Mouse (Mus musculus): ENCODE results near the gene Il34.

The Il34 gene

DNA sequence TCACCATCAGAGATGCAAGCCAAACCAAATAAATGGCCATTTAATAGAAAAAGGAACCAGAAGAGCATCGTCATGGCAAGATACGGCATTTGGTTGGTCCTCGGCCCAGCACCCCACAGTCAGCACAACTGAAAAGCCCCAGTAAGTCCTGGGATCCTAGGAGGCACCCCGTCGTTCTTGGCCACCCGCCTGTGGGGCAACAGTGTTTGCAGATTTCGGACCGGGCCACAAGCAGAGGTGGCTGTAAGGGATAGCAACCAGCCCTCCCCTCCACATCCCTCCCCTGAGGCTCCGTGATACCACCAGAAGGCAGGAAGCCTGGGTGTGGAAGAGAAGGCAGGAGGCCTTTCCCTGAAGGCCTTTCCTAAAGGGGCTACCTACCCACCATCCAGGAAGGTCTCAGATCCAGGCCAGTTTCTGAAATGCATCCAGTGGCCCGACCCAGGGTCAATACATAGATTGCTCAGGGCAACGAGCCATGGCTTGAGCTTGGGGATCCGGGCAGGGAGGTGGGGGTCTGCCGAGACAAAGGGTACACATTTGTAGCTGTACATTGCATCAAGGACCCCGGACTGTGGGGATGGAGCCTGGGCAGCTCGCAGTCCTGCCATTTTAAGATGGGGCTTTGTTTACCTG lies 63.8 kb downstream of the Il34 start:
- no peak for DNase-seq (ENCODE audit: low read depth in 2 of 2, low spot score in 2 of 2)

DNA sequence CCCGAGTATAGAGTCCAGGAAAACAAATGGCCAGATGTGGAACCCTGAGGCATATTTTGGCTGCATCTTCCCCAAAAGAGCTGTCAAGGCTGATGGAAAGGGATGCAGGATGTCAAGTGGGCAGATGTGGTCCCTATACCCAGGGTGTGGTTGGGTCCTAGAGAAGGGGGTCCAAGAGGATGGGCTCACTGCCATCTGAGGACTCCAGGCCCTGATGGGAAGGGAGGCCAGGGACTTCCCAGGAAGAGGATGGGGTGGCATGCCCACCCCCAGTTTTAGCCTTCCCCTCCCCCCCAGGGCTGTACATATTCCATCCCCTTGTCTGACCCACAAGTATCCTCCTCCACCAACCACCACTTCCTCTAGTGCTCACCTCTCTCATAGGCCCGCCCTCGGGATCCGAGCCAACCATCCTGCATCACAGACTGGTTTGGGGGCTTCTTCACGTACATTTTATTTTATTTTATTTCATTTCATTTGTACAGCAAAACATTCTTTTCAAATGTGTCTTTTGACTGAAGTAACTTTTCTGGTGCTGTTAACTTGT lies 65.0 kb downstream of the Il34 start:
- no peak for DNase-seq (ENCODE audit: low read depth in 2 of 2, low spot score in 2 of 2)

DNA sequence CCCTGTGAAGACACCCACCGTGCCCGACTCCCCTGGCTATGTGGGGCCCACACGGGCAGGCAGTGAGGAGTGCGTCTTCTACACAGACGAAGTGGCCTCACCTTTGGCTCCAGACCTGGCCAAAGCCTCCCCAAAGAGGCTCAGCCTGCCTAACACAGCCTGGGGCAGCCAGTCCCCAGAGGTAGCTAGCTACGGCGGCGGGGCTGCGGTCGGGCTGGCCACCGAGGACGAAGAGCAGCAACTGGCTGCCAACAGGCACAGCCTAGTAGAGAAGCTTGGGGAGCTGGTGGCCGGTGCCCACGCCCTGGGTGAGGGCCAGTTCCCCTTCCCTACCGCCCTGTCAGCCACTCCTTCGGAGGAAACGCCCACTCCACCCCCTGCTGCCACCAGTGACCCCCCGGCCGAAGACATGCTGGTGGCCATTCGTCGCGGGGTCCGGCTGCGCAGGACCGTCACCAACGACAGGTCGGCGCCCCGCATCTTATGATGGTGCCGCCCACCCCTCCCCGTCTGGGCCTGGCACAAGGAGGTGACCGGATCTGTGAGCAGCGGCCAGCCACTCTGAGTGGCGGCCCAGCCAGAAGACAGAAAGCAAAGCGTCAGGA lies 67.0 kb downstream of the Il34 start:
- no peak for DNase-seq (ENCODE audit: low read depth in 2 of 2, low spot score in 2 of 2)

DNA sequence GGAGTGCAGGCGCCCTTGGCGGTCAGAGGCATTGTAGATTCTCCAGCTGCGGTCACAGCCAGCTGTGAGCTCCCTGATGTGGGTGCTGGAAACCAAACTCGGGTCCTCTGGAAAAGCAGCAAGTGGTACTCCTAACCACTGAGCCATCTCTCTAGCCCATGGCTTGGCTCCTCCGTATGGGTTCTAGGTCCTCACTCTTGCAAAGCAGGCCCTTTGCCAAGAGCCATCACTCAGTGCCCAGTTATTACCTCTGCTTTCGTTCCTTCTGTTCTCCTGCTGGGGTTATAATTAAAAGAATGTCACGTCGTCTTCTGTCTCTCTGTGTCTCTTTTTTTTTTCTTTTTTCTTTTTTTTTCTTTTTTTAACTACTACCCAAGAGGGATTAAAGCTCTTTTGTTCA lies 72.7 kb downstream of the Il34 start:
- DNase-seq (ENCODE audit: low read depth in 2 of 2, low spot score in 2 of 2), result no peak

DNA sequence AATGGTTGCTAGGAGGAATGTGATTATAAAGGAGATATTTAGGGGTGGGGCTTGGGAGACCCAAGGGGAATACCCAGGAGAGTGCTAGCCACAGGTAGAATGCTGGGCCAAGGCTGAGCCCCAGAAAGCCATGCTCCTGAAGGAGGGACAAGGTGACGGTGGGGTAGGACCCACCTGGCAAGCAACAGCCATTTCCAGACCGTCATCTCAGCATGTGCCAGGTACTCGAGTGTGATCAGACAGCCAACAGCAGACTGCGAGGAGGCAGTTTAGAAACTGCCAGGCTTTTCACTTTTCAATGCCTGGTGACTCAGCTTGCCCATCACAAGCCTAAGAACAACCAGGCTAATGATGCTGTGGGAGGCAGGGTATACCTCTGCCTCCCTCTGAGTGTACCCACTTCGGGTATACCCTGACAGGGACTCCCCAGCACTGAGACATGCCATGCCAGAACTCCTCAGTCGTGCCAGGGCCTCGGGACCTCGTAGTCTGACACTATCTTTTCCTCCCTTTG lies 74.3 kb downstream of the Il34 start:
- DNase-seq (ENCODE audit: low read depth in 2 of 2, low spot score in 2 of 2), result no peak

DNA sequence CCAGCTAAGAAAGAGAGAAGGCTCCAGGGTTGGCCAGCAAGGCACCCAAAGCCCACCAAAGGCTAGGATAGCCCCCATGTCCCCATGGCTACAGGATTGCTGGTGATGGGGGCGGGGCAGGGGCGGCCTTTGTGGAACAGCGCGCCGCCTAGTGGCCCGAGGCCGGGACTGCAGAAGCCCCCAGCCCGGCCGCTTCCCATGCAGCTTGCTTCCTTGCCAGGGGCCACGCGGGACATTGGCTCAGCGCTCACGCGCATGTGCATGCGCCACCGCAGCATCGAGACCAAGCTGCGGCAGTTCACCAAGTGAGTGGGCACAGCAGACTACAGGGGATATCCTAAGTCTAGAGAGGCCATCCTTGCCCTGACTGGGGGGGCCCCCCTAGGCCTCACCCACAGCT lies 78.8 kb downstream of the Il34 start:
- peak; percentile 16 to 17 for DNase-seq (ENCODE audit: low read depth in 2 of 2, low spot score in 2 of 2)

DNA sequence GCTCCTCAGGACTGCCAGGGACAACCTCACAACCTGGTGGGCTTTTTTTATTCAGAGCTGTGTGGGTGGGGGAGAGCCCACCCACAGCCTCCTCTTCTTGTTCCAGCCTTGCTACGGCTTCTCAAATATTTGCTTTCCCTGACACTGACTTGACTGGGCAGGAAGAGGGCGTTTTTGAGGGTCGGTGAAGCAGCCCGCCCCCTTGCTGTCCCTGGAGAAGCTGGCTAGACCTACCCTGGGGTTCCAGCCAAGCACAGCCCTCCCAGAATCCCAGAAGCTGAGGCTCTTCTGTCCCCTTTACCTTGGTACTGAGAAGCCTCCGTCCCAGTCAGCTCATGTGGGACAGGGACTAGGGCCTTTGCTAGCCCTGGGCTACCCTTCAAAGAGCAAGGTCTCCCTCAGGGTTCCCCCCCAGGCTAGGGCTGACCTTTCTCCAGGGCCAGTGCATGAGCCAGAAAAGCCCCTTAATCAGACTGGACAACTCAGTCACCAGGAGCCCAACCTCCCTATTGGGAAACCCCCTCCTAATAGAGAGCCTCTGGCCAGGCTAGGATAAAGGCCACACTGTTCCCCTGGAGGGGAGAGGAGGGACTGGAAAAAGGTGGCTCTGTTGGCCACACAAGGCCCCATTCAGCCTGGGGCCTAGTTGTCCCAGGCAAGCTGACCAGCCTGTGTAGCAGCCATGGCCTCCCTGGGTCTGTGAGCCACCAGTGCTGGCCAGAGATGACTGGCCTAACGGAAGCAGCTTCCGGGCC lies 80.5 kb downstream of the Il34 start:
- no peak for DNase-seq (ENCODE audit: low read depth in 2 of 2, low spot score in 2 of 2)

DNA sequence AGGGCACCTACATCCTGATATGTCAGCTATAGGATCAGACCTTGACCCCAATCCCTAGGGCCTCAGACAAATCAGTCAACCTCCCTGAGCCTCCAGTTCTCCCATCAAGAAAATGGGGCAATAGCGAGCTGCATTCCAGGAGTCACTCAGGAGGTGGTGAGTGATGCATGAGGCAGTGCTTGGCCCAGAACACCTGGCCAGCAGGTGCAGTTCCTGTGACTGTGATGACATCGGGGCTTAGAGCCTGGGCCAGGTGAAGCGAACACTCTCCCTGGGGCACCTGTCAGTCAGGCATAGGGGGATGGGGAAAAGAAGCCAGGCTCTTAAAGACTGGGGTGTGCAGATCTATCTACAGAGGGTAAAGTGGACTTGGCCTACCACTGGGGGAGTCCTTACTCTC lies 81.2 kb downstream of the Il34 start:
- no peak for DNase-seq (ENCODE audit: low read depth in 2 of 2, low spot score in 2 of 2)

DNA sequence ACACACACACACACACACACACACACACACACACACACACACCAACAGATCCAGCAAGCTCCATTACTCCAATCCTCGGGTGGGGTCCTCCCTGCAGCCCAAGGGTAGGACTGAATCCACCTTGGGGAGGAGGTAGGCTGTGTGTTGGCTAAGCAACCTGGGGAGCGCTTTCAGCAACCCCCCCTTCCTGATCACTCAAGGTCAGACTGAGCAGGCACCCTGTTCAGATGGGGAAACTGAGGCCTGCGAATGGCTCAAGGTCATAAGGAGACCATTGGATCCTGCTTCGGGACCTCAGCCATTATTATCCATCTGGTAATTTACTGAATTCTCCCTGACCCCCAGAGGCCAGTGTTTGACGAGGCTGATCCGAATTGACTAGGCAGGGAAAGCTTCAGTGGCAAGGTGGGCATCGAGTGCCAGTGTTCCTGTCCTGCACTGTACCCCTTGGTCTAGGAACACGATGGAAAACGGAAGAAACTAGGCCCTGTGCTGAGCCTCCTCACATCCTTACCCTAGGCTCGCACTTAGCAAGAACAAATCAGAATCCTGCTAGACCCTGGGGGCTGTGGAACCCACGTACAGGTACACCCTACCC lies 83.2 kb downstream of the Il34 start:
- DNase-seq (ENCODE audit: low read depth in 2 of 2, low spot score in 2 of 2), result no peak

DNA sequence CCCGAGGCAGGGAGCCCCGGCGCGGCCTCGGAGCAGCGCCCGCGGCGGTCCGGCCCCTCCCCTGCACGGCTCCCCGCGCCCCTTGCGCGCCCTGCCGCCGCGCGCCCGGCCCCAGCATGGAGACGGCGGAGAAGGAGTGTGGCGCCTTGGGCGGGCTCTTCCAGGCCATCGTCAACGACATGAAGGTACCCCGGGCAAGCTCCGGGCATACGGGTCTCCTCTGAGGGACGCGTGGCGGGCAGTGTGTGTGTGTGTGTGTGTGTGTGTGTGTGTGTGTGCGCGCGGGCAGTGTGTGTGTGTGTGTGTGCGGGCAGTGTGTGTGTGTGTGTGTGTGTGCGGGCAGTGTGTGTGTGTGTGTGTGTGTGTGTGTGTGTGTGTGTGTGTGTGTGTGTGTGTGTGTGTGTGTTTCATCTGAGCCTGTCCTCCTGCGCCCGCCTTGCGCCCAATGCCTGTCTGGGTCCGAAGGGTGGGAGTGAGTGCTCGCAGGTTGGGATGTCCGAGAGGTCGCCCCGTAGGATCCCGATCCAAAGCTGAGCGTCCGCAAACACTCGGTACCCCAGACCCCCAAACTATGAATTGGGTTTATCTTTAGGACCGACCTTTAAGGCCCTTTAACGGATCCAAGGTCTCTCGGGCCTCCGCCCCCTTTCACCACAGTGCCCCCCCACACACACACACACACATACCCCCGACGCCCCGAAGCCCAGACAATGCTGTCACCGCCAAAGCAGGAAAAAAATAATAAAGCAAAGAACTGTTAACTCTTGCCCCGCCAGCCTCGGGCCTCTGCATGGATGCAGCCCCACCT lies 83.9 kb downstream of the Il34 start:
- DNase-seq (ENCODE audit: low read depth in 2 of 2, low spot score in 2 of 2), result no peak

DNA sequence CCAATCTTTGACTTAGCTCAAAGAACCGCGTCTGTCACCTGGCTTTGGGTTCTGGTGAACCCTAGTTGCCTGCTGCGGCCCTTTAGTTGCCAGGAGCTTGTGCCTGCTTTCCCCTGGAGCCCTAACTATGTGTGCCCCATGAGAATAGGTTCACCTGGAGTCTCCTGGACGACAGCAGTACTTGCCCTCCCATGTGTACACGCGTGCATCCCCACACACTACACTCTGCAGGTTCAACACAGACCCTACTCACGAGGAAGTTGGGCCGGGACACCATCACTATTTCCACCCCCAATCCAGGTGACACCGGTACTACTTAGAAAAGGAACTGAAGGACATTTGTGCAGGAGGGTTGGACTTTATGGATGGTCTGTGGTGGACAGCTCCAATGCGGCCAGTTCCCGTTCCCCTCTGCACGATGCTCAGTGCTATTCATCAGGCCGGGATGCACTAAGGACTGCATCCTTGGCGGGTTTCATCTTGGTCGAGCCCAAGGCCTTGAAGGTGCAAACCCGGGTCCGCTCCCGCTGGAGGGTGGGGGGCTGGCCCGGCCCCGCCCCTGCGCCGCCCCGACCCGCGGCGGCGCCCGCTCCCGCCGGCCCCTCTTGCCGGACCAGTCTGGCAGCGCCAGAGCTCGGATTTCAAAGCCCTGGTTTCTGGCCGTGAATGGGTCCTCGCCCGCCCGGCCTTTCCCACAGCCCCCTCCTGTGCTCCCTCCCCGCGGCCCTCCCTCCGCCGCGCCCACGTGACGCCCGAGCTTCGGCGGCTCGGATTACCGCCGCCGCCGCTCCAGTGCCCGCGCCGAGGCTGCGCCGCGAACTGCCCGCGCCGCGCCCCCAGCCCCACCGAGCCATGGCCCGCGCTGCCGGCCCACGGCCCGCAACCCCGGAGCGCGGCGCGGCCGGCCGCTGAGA lies 84.8 kb downstream of the Il34 start, which contains the start of gene Mtss1l:
Gene Mtss1l, plus strand, starts transcription at position 792 of the 914 bp plus-strand sequence.
- DNase-seq (ENCODE audit: low read depth in 2 of 2, low spot score in 2 of 2), result no peak

DNA sequence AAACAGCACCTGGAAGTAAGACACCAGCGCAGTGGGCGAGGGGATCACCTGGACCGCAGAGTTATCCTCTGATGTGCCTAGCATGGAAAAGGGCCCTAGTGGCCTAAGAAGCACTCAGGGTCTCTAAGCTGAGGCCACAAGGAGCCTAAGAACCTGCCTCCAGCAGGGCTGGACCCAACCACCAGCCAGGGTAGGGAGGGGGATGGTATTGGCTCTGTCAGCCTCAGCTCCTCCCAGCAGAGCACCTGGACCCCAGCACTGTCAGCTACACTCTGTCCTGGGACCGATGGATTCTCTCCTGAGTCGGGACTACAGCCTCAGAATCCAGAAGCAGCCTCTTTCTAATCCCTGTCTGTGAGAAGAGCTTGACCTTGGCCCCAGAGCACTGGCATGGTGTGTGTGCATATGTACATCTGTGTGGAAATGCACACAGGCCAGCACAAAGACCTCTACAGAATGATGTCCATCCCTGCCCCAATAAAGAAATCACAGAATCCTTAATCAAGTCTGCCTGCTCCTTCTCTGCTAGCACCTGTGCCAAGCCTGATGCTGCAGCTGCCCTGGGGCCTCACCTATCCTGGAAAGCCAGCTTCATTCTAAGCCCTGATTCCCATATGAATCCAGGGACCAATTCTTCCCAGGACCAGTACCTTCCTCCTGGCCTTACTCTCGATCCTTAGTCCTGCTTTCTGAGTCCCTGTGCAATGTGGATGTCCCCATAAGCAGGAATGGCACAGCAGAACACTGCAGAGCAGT lies 85.6 kb downstream of the Il34 start:
- DNase-seq (ENCODE audit: low read depth in 2 of 2, low spot score in 2 of 2), result no peak

DNA sequence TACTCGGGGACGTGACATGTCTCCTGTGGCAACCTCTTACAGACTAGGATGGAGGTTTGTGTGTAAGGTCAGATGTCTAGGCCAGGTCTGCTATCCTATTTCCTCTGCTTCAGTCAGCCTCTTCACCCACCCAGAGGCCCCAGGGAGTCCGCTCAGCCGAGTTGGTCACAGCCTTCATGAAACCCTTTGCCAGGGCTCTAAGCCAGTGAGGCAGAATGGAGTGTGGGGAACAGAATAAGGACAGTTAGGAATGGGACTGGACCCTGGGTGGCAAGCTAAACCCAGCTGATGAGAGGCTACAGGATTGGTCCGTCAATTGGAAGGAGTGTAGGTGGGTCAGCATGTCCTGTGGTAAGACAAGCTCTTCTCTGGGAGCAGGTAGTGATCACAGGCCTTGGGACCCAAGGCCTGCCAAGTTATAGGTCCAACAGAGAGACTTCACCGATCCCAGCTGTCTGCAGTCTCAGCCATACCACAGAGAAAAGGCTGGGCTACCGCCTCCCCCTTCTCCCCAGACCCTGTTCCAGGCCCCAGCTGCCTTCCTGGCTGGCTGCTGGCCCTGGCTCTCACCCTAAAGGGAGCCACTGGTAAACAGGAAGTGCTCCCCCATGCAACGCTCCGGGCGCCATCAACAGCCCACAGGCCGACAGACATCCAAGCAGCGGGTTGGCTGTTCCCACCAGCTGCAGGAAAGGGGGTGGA lies 86.6 kb downstream of the Il34 start:
- DNase-seq (ENCODE audit: low read depth in 2 of 2, low spot score in 2 of 2), result no peak

DNA sequence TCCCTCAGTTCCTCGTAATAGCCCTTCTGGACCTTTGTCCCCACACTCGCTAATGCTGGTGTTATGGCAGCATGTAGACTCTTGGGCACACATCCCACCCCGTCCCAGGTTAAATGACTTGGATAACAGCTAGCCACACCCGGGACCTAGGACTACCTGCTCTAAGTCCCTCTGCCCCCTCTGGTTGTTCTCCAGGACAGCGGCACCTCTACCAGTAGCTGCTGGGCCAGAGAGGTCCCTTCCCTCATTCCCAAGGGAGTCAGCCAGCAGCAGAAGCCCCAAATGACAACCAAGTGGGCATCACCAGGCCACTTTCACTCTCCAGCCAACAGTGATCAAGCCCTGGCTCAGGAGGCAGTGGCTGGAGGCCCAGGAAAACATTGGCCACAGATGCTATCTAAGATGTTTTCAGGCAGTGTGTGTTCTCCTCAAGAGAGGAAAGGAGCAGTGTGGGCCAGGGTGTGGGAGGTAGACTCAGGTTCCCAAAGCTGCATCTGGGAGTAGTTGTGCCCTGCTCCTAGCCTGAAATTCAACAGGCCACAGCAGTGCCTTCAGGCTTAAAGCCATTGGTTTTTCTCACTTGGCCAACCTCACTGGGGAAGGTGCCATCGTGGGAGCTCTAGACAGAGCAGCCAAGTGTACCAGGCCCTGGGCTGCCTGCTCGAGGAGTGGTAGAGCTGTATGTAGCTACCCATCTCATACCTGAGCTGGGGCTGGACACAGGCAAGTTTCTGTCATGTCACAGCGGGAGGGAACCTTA lies 87.3 kb downstream of the Il34 start:
- no peak for DNase-seq (ENCODE audit: low read depth in 2 of 2, low spot score in 2 of 2)

DNA sequence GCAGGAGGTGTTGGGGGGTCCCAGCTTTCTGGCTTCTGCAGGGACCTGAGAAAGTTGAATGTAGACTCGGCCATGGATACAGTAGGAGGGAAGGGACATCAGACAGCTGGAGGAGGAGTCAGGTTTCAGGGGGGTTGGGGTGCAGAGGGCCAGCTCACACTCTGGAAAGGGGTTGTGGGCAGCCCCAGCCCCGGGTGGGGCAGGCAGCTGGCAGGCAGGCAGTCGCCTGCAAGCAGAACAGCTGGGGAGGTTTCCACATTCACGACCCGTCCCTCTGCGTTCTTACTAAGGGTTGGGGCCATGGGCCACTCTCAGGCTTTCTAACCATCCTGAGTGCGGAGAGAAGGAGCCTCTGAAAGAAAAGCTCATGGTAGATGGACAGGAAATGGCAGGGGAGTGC lies 88.6 kb downstream of the Il34 start:
- DNase-seq (ENCODE audit: low read depth in 2 of 2, low spot score in 2 of 2), result no peak

DNA sequence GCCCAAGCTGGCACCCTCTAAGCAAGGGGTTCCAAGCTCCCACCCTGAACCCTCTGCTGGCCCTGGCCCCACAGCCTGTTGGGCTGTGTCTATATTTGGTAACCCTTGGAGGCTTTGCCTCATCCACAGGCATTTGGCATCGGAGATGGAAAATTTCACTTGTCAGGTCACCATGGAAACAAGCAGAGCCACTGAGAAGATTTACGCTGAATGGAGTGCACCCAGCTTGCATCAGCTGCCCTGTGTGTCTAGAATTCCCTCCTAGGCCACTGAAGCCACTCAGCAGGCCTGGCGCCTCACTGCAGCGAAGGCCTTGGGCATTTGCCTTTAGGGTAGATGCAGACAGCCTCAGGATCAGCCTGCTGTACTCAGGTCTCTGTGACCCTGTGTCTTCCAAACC lies 89.6 kb downstream of the Il34 start:
- DNase-seq (ENCODE audit: low read depth in 2 of 2, low spot score in 2 of 2), result no peak

DNA sequence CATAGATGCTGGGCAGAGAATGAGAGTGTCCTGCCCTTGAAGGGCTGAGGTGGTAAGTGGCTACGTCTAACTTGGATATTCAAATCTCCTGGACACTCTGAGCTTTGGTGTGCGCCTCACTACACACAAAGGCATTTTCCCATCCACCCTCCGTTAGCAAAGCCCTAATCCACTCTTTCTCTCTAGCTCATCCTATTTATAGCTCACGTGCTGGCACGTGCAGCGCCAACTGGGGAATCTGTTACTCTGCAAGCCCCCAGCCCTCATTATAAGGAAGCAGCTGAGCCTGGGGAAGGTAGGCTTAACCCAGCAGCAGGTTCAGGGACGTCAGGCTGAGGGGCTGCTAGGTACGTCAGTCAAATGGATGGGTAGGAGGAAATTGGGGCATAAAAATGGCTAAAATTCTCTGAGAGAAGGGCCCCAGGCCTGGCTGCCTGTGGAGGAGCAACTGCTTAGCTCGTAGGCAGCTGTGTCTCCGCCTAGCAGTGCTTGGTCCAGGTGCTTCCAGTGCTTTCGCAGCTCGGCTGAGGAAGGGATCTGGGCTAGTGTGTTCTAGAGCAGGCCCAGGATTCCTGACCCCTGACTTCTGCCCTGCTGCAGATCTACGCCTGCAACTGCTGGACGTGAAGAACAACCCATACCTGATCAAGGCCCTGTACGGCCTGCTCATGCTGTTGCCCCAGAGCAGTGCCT lies 90.8 kb downstream of the Il34 start:
- no peak for DNase-seq (ENCODE audit: low read depth in 2 of 2, low spot score in 2 of 2)

Measured in CD8-positive naive resting alpha-beta T cell, adult 2 months (primary cell).